Comparison of ENCODE assay signal across 9 mouse cellular contexts in genomic region chr5:65002940-65003824, GRCm38 (mm10). TPM values are rescaled to one million over a fixed set of nuclear protein-coding genes. Genes with fewer than 3 reads are reported as not detected.
DNase-seq lines count a peak whose midpoint lies in the region; ATAC-seq and TF ChIP-seq lines count a peak whose summit lies in the region.
"Had no signal": no experiment of that assay in that cellular context is flagged by ENCODE, and none has a peak within 500 bp of the region (broad histone marks: within the 10 kb centered on the region; RNA-seq: fewer than 3 reads in every experiment).

No protein-coding gene starts in this region.

- H3K9me3 ChIP-seq in forebrain, embryonic 16.5 days (ENCODE audit: control insufficient read depth, low read length), result no peaks in the 10 kb centered on the region
- H3K9me3 ChIP-seq in midbrain, embryonic 11.5 days (ENCODE audit: control insufficient read depth, low read length), result no peaks in the 10 kb centered on the region
- H3K9me3 ChIP-seq: stomach, embryonic 15.5 days had no signal

- peak overlapping the region; percentile 0; the same call in 1 of the 2 replicates for H3K4me3 ChIP-seq in layer of hippocampus, adult 2 months
- no peak overlapping the region for H3K4me3 ChIP-seq in forebrain, embryonic 16.5 days (replicated peaks; ENCODE audit: low read length)
- H3K4me3 ChIP-seq in midbrain, embryonic 11.5 days (ENCODE audit: low read depth, low read length), result no peak overlapping the region
- H3K4me3 ChIP-seq: stomach, embryonic 15.5 days had no signal

- 39% methylated on average over 10 of the region's 10 CpGs for WGBS in forebrain, embryonic 16.5 days
- WGBS in midbrain, embryonic 11.5 days, result 57% methylated on average over 10 of the region's 10 CpGs

- DNase-seq in layer of hippocampus, adult 2 months (ENCODE audit: low spot score in 2 of 2), result peak in 1 of 2 experiments; percentile 42
- DNase-seq in layer of hippocampus, postnatal 36 days, result no peak
- peak; percentile 45 for DNase-seq in ZHBTc4 (ENCODE audit: low read depth, low spot score)
- DNase-seq in midbrain, embryonic 11.5 days (ENCODE audit: low spot score, missing footprints), result peak; percentile 84
- DNase-seq in adrenal gland, adult 18-20 months (ENCODE audit: low spot score in 2 of 2), result no peak
- DNase-seq in urinary bladder, postnatal 14 days (ENCODE audit: low spot score), result no peak

- peak; percentile 90 for TF ChIP-seq CTCF in layer of hippocampus, adult 2 months (conservative IDR thresholded peaks at IDR 0.05)

- H3K4me2 ChIP-seq in forebrain, embryonic 16.5 days (ENCODE audit: low read length), result no peak overlapping the region; the same call in 1 of the 2 replicates
- no peak overlapping the region for H3K4me2 ChIP-seq in midbrain, embryonic 11.5 days
- H3K4me2 ChIP-seq: stomach, embryonic 15.5 days had no signal

- peak; percentile 82 for ATAC-seq in forebrain, embryonic 16.5 days
- peak; percentile 54; the same call in 1 of the 2 replicates for ATAC-seq in midbrain, embryonic 11.5 days (ENCODE audit: low FRiP score)
- no peak; the same call in 1 of the 2 replicates for ATAC-seq in granulocyte monocyte progenitor cell, adult 5-6 weeks (replicated peaks; ENCODE audit: poor library complexity, severe bottlenecking)

- H3K27ac ChIP-seq in layer of hippocampus, adult 2 months, result peak overlapping the region; percentile 53
- H3K27ac ChIP-seq in forebrain, embryonic 16.5 days (ENCODE audit: low read length), result peak overlapping the region; percentile 56; the same call in 1 of the 2 replicates
- no peak overlapping the region for H3K27ac ChIP-seq in midbrain, embryonic 11.5 days (ENCODE audit: low read depth, low read length)
- H3K27ac ChIP-seq: stomach, embryonic 15.5 days had no signal

- no peaks in the 10 kb centered on the region for H3K36me3 ChIP-seq in forebrain, embryonic 16.5 days (ENCODE audit: control insufficient read depth, insufficient read depth)
- no peaks in the 10 kb centered on the region for H3K36me3 ChIP-seq in midbrain, embryonic 11.5 days (ENCODE audit: control insufficient read depth, insufficient read depth, low read length)

- 0 out of 2 replicates have a peak overlapping the region, but pooled peaks have one; percentile 8 for H3K9ac ChIP-seq in forebrain, embryonic 16.5 days (replicated peaks; ENCODE audit: low read depth, low read length)
- H3K9ac ChIP-seq in midbrain, embryonic 11.5 days (ENCODE audit: low read length), result no peak overlapping the region
- H3K9ac ChIP-seq: stomach, embryonic 15.5 days had no signal

- H3K27me3 ChIP-seq in forebrain, embryonic 16.5 days (replicated peaks; ENCODE audit: control insufficient read depth, insufficient read depth, low read length), result no peaks in the 10 kb centered on the region
- H3K27me3 ChIP-seq in midbrain, embryonic 11.5 days (ENCODE audit: control insufficient read depth, insufficient read depth, low read length), result no peaks in the 10 kb centered on the region
- H3K27me3 ChIP-seq: stomach, embryonic 15.5 days had no signal

- H3K4me1 ChIP-seq in forebrain, embryonic 16.5 days (replicated peaks; ENCODE audit: control insufficient read depth, insufficient read depth, low read length), result peaks cover 13% of the 10 kb centered on the region
- peaks cover 2% of the 10 kb centered on the region; the same call in 1 of the 2 replicates for H3K4me1 ChIP-seq in midbrain, embryonic 11.5 days (ENCODE audit: control insufficient read depth, insufficient read depth, low read length)
- H3K4me1 ChIP-seq: stomach, embryonic 15.5 days had no signal

RNA-seq across cellular contexts. Expression of gene Fam114a1, which starts 33.3 kb away (rescaled TPM):
- 1 to 10 TPM; 4.2 to 5.8 TPM for total RNA-seq in layer of hippocampus, adult 2 months (2021)
- total RNA-seq in layer of hippocampus, postnatal 36 days (2021), result 1 to 10 TPM; 3.7 to 6.1 TPM
- polyA plus RNA-seq in forebrain, embryonic 16.5 days (2015; fragmentation: Nextera tagmentation; extraction: Ambion mirVana), result 6.7 and 8.5 TPM in 2 replicates
- polyA plus RNA-seq in midbrain, embryonic 11.5 days (2014; fragmentation: Nextera tagmentation; extraction: Ambion mirVana), result 14.8 and 17.3 TPM in 2 replicates
- 9.1 and 10.3 TPM in 2 replicates for total RNA-seq in granulocyte monocyte progenitor cell, adult 5-6 weeks (2014; fragmentation: Nextera tagmentation)
- total RNA-seq in granulocyte monocyte progenitor cell, adult 5-6 weeks (2017), result 6.6 and 8.5 TPM in 2 replicates
- total RNA-seq in adrenal gland, adult 18-20 months (2021), result 10 to 100 TPM; 23.7 to 23.8 TPM

RNA-seq across cellular contexts. Expression of gene Tlr6, which starts 43.3 kb away (rescaled TPM):
- total RNA-seq in layer of hippocampus, adult 2 months (2021), result 1 to 10 TPM in 1 of 2 experiments, under 1 TPM in 1; 0.95 to 1.0 TPM
- total RNA-seq in layer of hippocampus, postnatal 36 days (2021), result under 1 TPM; 0.55 to 0.86 TPM
- 0.22 and 0.41 TPM in 2 replicates for polyA plus RNA-seq in forebrain, embryonic 16.5 days (2015; fragmentation: Nextera tagmentation; extraction: Ambion mirVana)
- 0.33 and 0.41 TPM in 2 replicates for polyA plus RNA-seq in midbrain, embryonic 11.5 days (2014; fragmentation: Nextera tagmentation; extraction: Ambion mirVana)
- total RNA-seq in granulocyte monocyte progenitor cell, adult 5-6 weeks (2014; fragmentation: Nextera tagmentation), result 3.1 and 5.0 TPM in 2 replicates
- total RNA-seq in granulocyte monocyte progenitor cell, adult 5-6 weeks (2017), result 2.6 and 6.7 TPM in 2 replicates
- 1 to 10 TPM in 1 of 2 experiments, under 1 TPM in 1; 0.93 to 2.0 TPM for total RNA-seq in adrenal gland, adult 18-20 months (2021)

Comparison
In these comparisons a context has a peak if more than half of its experiments do, and no peak if none do; other contexts are left out.
1. DNase-seq: peak in ZHBTc4 (single experiment) and midbrain, embryonic 11.5 days (single experiment); none in layer of hippocampus, postnatal 36 days (0 of 2), adrenal gland, adult 18-20 months (0 of 2) and urinary bladder, postnatal 14 days (single experiment).